Mouse (Mus musculus) small intestine, adult 2 months (tissue): ENCODE results near the gene Prodh2. TPM values are rescaled to one million over a fixed set of nuclear protein-coding genes. Genes with fewer than 3 reads are reported as not detected.
A peak's percentile ranks its signal among the peaks of the same experiment; 100 is the strongest.

Source experiments
- H3K27ac ChIP-seq: fragments of 200-500 bp; 2 replicates; pipeline ENCODE4 v1.5.1; 2012; ENCODE audit warnings: low read depth, low read length, control low read depth, inconsistent platforms; ENCODE audit not compliant: insufficient read depth
- H3K27me3 ChIP-seq: fragments of 200-500 bp; 2 replicates; pipeline ENCODE4 v1.6.1; 2012; ENCODE audit warnings: mild to moderate bottlenecking, moderate library complexity, low read length, inconsistent platforms; ENCODE audit not compliant: control insufficient read depth, insufficient read depth
- H3K36me3 ChIP-seq: fragments of 200-500 bp; 2 replicates; pipeline ENCODE4 v1.6.1; 2012; ENCODE audit warnings: mild to moderate bottlenecking, low read length, control low read depth, inconsistent platforms; ENCODE audit not compliant: control insufficient read depth, insufficient read depth
- H3K4me1 ChIP-seq: fragments of 200-500 bp; 2 replicates; pipeline ENCODE4 v1.6.1; 2012; ENCODE audit warnings: low read length, inconsistent platforms, mixed read lengths; ENCODE audit not compliant: control insufficient read depth, insufficient read depth, insufficient read length
- H3K4me3 ChIP-seq: fragments of 200-500 bp; 2 replicates; pipeline ENCODE4 v1.5.1; 2012; ENCODE audit warnings: low read depth, mild to moderate bottlenecking, control low read depth, inconsistent platforms, low read length, moderate library complexity
- CTCF ChIP-seq: fragments of 200-500 bp; IDR thresholded peaks from 2 replicates; pipeline ENCODE4 v1.5.1; 2012; ENCODE audit warnings: low read depth, mild to moderate bottlenecking, control low read depth, inconsistent platforms, low read length, moderate library complexity, mixed read lengths; ENCODE audit not compliant: insufficient replicate concordance, insufficient read length; ENCODE audit errors: extremely low read depth
- POLR2A ChIP-seq: fragments of 200-500 bp; IDR thresholded peaks from 2 replicates; pipeline ENCODE4 v1.6.1; 2012; ENCODE audit warnings: low read depth, mild to moderate bottlenecking, control low read depth, inconsistent platforms, low read length, moderate library complexity
- WGBS: fragments of 180-500 bp; shearing (Covaris S2); methylation state at CpG from one replicate; pipeline ENCODE4 v1.1.7; 2018; 5-methylcytosine and 5-hydroxymethylcytosine counted together
- polyA plus RNA-seq: library from polyadenylated mRNA; depleted of rRNA; stranded (reverse); fragments of >200 nt; gene quantifications from 2 replicates; pipeline ENCODE4 v1.2.3, GENCODE M21; 2012

Gene Prodh2
- polyA plus RNA-seq, 1 experiment, result 19.4 TPM

DNA sequence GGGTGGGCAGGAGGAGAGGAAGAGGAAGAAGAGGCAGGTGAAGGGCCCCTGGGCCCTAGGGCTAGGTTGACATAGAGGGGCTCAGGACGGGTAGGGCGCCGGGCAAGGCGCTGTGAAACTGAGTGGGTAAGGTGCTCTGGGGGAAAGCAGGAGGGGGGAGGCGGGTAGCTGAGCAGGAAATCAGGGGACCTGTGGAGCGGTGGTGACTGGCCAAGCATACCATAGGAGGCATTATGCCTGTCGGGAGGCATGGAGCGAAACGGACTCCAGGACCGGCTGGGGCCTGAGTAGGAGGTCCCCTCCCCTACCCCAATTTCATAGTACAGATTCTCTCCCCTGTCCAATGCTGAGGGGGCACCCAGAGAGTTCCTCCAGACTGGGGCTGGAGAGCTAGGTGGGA is 29.4 kb downstream of the Prodh2 start:
- 96% methylated on average over 10 of the region's 10 CpGs for WGBS
- no peaks in the 10 kb centered on the region; the same call in 1 of the 2 replicates for H3K36me3 ChIP-seq
- H3K4me3 ChIP-seq, result no peak overlapping the region
- H3K4me1 ChIP-seq, result peaks cover 3% of the 10 kb centered on the region; the same call in 1 of the 2 replicates
- no peaks in the 10 kb centered on the region for H3K27me3 ChIP-seq
- H3K27ac ChIP-seq, result no peak overlapping the region
- no peak for TF ChIP-seq POLR2A
- no peak for TF ChIP-seq CTCF

DNA sequence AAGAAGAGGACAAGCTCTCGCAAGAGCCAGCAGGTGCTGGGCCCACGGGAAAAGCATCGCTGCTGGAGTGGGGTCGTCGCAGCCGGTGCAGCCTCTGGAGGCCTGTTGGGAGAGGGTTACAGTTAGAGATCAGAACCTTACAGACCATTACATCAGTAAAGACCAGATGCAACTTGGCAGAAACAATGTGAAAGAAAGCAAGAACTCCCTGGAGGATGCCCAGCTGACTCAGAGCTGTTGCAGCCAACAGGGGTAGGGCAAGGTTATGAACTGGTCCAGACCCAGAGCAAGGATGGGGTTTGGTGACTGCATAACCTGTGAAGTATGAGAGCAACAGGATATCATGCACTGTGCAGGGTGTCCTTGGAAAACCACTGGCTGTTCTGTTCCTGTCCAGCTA is 31.1 kb downstream of the Prodh2 start:
- no peak overlapping the region for H3K27ac ChIP-seq
- 82% methylated on average over 6 of the region's 6 CpGs for WGBS
- TF ChIP-seq POLR2A (no peak), CTCF (no peak)
- no peaks in the 10 kb centered on the region; the same call in 1 of the 2 replicates for H3K36me3 ChIP-seq
- no peaks in the 10 kb centered on the region for H3K27me3 ChIP-seq
- H3K4me3 ChIP-seq, result no peak overlapping the region
- H3K4me1 ChIP-seq, result peaks cover 3% of the 10 kb centered on the region; the same call in 1 of the 2 replicates

DNA sequence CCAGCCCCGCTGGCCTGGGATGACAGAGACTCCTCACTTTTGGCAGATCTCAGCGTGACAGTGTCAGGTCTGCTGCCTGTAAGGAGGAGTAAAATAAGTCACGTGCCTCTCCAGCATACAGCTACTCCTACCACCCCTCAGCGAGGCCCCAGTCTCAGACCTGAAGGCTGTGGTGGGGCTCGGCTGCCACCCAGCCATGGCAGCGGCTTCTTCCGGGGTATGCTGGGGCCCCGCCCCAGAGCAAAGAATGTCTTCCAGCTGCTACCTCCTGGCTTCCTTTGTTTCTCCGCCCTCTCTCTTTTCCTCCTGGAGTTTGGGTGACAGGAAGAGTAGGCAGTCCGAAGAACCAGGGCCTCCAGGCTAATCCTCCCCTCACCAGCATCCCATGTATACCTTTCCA is 32.5 kb downstream of the Prodh2 start:
- H3K4me1 ChIP-seq, result peaks cover 3% of the 10 kb centered on the region; the same call in 1 of the 2 replicates
- H3K36me3 ChIP-seq, result no peaks in the 10 kb centered on the region; the same call in 1 of the 2 replicates
- H3K27me3 ChIP-seq, result no peaks in the 10 kb centered on the region
- 30% methylated on average over 10 of the region's 10 CpGs for WGBS
- H3K27ac ChIP-seq, result no peak overlapping the region
- TF ChIP-seq POLR2A, result no peak
- TF ChIP-seq CTCF, result no peak
- H3K4me3 ChIP-seq, result peak overlapping the region; percentile 43

DNA sequence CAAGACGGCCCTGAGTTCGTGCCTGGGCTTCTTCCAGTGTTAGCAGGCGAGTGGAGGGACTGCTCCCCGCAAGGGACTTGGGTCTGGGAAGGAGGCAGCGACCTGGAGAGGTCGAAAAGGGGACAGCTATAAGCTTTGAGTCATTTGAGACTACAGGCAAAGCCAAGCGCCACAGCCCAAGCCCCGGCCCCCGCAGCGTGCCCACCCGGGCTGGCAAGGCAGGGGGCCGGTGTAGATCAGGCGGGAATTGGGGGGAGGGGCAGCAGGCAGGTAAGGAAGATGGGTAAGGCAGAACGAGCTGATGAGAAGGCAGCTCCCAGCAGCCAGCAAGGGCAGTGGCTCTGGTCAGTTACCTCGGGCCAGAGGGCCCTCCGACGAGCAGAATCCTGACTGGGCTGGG is 33.0 kb downstream of the Prodh2 start:
- 50% methylated on average over 17 of the region's 17 CpGs for WGBS
- no peaks in the 10 kb centered on the region for H3K27me3 ChIP-seq
- H3K27ac ChIP-seq, result no peak overlapping the region
- TF ChIP-seq POLR2A (no peak), CTCF (no peak)
- H3K36me3 ChIP-seq, result no peaks in the 10 kb centered on the region; the same call in 1 of the 2 replicates
- H3K4me1 ChIP-seq, result peaks cover 3% of the 10 kb centered on the region; the same call in 1 of the 2 replicates
- peak overlapping the region; percentile 43 for H3K4me3 ChIP-seq

DNA sequence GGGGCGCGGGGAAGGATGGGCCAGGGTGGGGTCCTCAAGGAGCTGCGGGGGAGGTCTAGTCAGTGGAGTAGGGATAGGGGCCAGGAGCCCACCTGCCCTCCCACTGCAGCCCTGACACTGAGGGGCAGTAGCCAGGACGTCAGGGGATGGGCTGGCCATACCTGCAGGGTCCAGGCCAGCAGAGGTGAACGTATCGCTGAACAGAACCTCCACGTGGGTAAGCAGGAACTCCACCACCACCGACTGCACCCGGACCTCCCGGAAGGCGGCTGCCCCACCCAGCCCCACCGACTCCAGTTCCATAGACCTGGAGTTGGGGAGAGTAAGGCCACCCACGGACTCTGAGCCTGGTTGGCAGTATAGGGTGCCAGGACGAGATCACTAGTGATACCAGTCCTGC is 33.6 kb downstream of the Prodh2 start:
- H3K27ac ChIP-seq, result no peak overlapping the region
- WGBS, result 90% methylated on average over 14 of the region's 14 CpGs
- peaks cover 3% of the 10 kb centered on the region; the same call in 1 of the 2 replicates for H3K4me1 ChIP-seq
- no peaks in the 10 kb centered on the region for H3K27me3 ChIP-seq
- H3K36me3 ChIP-seq, result no peaks in the 10 kb centered on the region; the same call in 1 of the 2 replicates
- no peak for TF ChIP-seq POLR2A
- no peak for TF ChIP-seq CTCF
- no peak overlapping the region for H3K4me3 ChIP-seq

DNA sequence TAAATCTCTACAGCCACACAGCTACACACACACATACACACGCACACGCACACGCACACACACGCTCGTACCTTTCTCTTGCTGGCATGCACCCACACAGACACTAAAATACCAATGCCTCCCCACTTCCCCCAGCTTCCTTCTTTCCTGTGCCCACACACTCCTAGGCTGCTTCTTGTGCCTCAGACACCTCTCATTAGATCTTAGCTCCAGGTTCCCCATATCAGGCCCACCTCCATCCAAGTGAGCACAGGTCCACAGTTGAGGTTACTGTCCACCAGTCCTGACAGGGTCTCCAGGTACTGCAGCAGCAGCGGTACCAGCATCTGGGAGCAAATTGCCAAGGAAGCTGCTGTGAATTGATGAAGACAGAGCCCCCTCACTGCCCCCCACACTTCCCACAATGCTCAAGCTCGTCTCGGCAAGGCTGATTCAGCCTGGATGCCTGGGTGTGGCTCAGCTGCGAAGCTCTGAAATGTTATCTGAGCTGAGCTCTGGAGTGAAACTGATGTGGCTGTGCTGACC is 37.9 kb downstream of the Prodh2 start:
- Histone ChIP-seq H3K27ac (no peak overlapping the region), H3K4me1 (peaks cover 6% of the 10 kb centered on the region), H3K27me3 (no peaks in the 10 kb centered on the region), H3K4me3 (no peak overlapping the region), H3K36me3 (no peaks in the 10 kb centered on the region; the same call in 1 of the 2 replicates)
- TF ChIP-seq CTCF, result no peak
- TF ChIP-seq POLR2A, result no peak
- WGBS, result 92% methylated on average over 9 of the region's 9 CpGs

DNA sequence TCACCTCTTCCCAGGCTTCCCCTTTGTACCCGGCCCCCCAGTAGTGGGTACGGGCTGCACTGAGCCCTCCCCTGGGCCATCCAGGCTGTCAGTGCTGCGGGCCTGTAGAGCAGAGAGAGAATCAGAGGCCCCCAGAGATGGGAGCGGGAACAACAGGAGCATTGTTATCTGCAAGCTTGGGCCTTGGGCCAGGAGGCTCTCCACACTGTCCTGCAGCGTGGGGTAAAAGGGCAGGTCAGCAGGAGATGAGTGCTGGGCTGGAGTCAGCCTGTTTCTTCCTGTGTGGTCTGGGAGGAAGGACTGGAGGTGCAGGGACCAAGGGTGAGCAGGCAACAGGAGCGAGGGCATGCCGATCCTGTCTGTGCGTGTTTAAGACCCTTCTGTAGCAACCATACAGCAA is 39.5 kb downstream of the Prodh2 start:
- no peaks in the 10 kb centered on the region for H3K27me3 ChIP-seq
- WGBS, result 66% methylated on average over 8 of the region's 8 CpGs
- TF ChIP-seq CTCF, result no peak
- TF ChIP-seq POLR2A, result no peak
- H3K4me3 ChIP-seq, result no peak overlapping the region
- no peak overlapping the region for H3K27ac ChIP-seq
- no peaks in the 10 kb centered on the region for H3K36me3 ChIP-seq
- H3K4me1 ChIP-seq, result peaks cover 5% of the 10 kb centered on the region
